Mouse (Mus musculus): ENCODE measurements around the gene Susd3.

The Susd3 gene

GRCm38 (mm10) chr13:49246011-49246410 lies 2.5 kb downstream of the Susd3 start:
- peak; percentile 88 for DNase-seq (ENCODE audit: low spot score)

- DNase-seq (ENCODE audit: low spot score): peak; percentile 80
These were observed 3.3 kb downstream of the Susd3 start for GRCm38 (mm10) chr13:49245251-49245650.

DNA sequence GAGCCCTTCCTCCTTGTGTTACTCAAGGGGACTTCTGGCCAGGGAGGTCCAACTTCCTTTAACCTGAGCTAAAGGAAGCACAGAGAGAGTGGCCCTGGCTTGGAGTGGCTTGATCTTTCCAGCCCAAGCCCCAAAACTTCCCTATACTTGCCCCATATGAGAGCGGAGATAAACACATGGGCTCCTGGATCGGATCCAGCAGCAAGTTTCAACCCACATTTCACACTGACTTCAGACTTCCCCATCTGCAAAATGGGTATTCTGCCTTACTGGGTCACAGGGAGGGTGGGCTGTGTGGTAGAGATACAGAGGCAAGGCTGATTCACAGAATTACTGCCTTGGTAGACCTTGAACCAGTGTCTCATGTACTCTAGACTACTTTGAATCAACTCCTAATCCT lies 5.0 kb downstream of the Susd3 start:
- no peak for DNase-seq (ENCODE audit: low spot score)

DNA sequence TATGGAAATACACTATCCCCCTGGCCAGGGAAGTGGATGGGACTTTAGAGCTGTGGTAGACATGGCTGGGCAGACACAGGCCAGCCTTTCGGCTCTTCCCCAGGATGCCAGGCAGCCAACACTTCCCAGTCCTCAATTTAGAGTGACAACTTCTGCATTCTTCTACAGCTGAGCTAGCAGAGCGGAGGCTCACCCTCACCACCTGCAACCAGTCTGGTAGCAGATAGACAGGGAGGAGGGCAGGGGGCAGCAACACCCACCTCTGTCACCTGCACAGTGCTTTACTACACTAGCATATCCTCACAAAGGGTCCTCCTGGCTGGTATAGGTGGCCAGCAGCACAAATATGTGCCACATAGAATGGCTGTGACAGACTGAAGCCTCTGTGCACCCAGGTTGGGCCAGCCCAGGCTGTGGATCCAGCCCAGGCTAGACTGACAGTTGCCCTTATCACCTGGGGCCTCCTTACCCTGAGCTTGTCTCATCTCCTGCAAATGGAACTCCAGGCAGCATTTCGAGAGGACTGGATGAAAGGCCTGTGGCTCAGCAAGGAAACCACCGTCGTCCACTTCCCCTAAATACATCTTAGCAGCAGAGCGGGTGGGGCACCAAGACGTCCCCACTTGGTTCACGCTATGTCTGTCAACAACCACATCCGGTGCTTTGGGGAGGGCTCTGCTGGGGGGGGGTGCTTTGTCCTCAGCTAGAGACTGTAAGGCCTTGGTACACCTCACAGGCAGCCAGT lies 6.0 kb downstream of the Susd3 start:
- DNase-seq (ENCODE audit: low spot score): no peak

GRCm38 (mm10) chr13:49238737-49239136 lies 9.8 kb downstream of the Susd3 start:
- no peak for DNase-seq (ENCODE audit: low spot score)

- DNase-seq (ENCODE audit: low spot score): no peak
These were observed 10.9 kb downstream of the Susd3 start for GRCm38 (mm10) chr13:49237617-49238016.

GRCm38 (mm10) chr13:49234711-49235110 lies 13.8 kb downstream of the Susd3 start:
- DNase-seq (ENCODE audit: low spot score): no peak

DNA sequence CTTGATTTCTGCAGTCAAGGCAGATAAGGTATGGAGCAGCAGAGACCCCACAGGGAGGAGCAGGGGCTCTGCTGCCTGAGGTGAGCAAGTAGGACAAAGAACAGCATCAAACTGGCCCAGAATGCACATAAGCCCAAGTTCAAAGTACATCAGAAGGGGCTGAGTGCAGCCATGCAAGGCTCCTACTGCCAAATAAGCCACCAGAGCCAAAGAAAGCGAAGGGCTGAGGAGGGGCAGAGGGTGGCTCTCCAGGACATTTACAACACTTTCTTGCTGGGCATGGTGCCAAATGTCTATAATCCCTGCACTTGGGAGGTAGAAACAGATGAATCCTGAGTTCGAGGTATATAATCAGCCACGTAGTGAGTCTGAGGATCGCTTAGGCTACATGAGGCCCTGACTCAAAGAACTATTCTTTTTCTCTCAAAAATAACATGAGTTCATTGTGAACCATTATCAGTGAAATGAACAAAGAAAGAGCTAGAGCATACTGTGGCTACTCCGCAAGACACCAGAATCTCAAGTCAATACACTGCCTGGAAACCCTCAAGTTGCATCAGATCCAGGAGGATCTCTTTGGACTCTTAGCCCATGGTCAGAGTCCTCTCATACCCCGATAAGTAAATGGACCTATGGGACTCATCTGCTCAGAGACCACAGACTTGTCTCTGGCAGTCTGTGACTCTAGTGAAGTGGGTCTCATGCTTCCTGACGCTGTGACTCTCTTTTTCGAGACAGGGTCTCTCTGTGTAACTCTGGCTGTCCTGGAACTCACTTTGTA lies 14.5 kb downstream of the Susd3 start:
- no peak for DNase-seq (ENCODE audit: low spot score)

GRCm38 (mm10) chr13:49225633-49226032 lies 22.9 kb downstream of the Susd3 start:
- no peak for DNase-seq (ENCODE audit: low spot score)

GRCm38 (mm10) chr13:49225159-49225558 lies 23.3 kb downstream of the Susd3 start:
- DNase-seq (ENCODE audit: low spot score): no peak

- DNase-seq (ENCODE audit: low spot score): no peak
These were observed 23.8 kb downstream of the Susd3 start for GRCm38 (mm10) chr13:49224729-49225128.

DNA sequence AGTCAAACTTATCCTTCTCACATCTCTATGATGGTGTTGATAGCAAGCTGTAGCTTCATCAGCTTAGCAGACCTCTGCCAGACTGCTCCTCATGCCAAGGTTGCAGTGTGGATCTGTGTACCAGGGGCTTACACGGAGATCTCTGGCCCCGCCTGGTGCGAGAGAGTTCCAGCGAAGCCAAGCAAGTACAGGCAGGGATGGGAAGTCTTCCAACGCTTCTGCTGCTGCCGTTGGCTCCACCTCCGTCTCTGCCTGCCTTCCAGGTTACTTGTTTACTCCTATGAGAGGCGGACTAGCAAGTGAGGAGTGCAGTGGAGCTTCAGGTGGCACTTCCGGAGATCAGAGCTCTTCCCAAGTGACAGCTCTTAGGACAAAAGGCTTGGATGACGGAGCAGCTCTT lies 24.2 kb downstream of the Susd3 start:
- no peak for DNase-seq (ENCODE audit: low spot score)

GRCm38 (mm10) chr13:49220912-49221311 lies 27.6 kb downstream of the Susd3 start:
- no peak for DNase-seq (ENCODE audit: low spot score)

DNA sequence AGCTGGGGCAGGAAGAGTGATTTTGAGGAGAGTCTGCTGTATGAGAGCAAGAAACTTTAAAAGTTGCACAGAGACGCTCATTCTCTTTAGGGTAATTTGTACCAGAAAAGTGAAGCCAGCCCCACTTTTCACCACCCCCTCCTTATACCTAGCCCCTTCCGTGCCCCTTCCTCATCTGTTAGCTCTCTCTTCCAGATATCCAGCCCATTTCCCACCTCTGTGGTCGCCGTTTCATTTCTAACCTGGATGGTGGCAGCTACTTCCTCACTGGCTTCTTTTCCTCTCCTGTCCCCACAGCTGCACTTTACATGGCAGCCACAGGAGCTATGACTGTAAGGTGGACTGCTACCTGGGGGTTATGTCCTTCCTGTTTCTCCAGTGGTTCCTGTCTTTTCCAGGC lies 29.1 kb downstream of the Susd3 start:
- no peak for DNase-seq (ENCODE audit: low spot score)

- DNase-seq (ENCODE audit: low spot score): no peak
These were observed 29.9 kb downstream of the Susd3 start for GRCm38 (mm10) chr13:49218651-49219050.

GRCm38 (mm10) chr13:49216808-49217561 lies 31.5 kb downstream of the Susd3 start:
- DNase-seq (ENCODE audit: low spot score): no peak

- DNase-seq (ENCODE audit: low spot score): no peak
These were observed 32.3 kb downstream of the Susd3 start for GRCm38 (mm10) chr13:49216220-49216552.

- peak; percentile 93 for DNase-seq (ENCODE audit: low spot score)
These were observed 32.8 kb downstream of the Susd3 start, which contains the start of gene Card19 for GRCm38 (mm10) chr13:49215504-49216219. Card19 (minus strand) TSS chr13:49216037.

GRCm38 (mm10) chr13:49215128-49215503 lies 33.4 kb downstream of the Susd3 start:
- DNase-seq (ENCODE audit: low spot score): no peak

- DNase-seq (ENCODE audit: low spot score): no peak
These were observed 34.1 kb downstream of the Susd3 start for GRCm38 (mm10) chr13:49214454-49214853.

GRCm38 (mm10) chr13:49213531-49213932 lies 35.0 kb downstream of the Susd3 start:
- DNase-seq (ENCODE audit: low spot score): no peak
